Mouse (Mus musculus) intestine, embryonic 16.5 days (tissue): ENCODE measurements around the gene Spdya. TPM values are rescaled to one million over a fixed set of nuclear protein-coding genes. Genes with fewer than 3 reads are reported as not detected.
A peak's percentile ranks its signal among the peaks of the same experiment; 100 is the strongest.
"Not testable (repeated sequence)": the region's sequence is repeated elsewhere in the genome, so short reads cannot be mapped to it uniquely, and the experiment has no call there.

Experiments used
- ATAC-seq: fragments of 200-750 bp; cut with Nextera tagmentation; 2 replicates; pipeline ENCODE4 v1.8.0; 2017; ENCODE audit warnings: moderate TSS enrichment, moderate library complexity
- H3K27ac ChIP-seq: fragments of 300-500 bp; sonication (generic); 2 replicates; pipeline ENCODE4 v1.5.1; 2014; ENCODE audit warnings: mild to moderate bottlenecking, low read length
- H3K27me3 ChIP-seq: fragments of 300-500 bp; sonication (generic); replicated peaks from 2 replicates; pipeline ENCODE4 v1.6.1; 2014; ENCODE audit warnings: low read length, control low read depth, mixed read lengths; ENCODE audit not compliant: control insufficient read depth, insufficient read depth
- H3K36me3 ChIP-seq: fragments of 300-500 bp; sonication (generic); 2 replicates; pipeline ENCODE4 v1.6.1; 2014; ENCODE audit warnings: low read length, control low read depth; ENCODE audit not compliant: control insufficient read depth, insufficient read depth
- H3K4me1 ChIP-seq: fragments of 300-500 bp; sonication (generic); 2 replicates; pipeline ENCODE4 v1.6.1; 2014; ENCODE audit warnings: low read length, control low read depth, mixed read lengths; ENCODE audit not compliant: control insufficient read depth, insufficient read depth
- H3K4me2 ChIP-seq: fragments of 300-500 bp; sonication (generic); 2 replicates; pipeline ENCODE4 v1.6.1; 2014; ENCODE audit warnings: low read depth, low read length, control low read depth
- H3K4me3 ChIP-seq: fragments of 300-500 bp; sonication (generic); 2 replicates; pipeline ENCODE4 v1.5.1; 2014; ENCODE audit warnings: mild to moderate bottlenecking, low read length
- H3K9ac ChIP-seq: fragments of 300-500 bp; sonication (generic); 2 replicates; pipeline ENCODE4 v1.6.1; 2014; ENCODE audit warnings: low read depth, low read length
- H3K9me3 ChIP-seq: fragments of 300-500 bp; sonication (generic); 2 replicates; pipeline ENCODE4 v1.6.1; 2016; ENCODE audit warnings: low read length, control low read depth; ENCODE audit not compliant: control insufficient read depth
- WGBS: fragments of 180-500 bp; shearing (Covaris S2); extraction: QIAGEN DNeasy Blood & Tissue Kit; methylation state at CpG from one replicate; pipeline ENCODE4 v1.1.7; 2014; 5-methylcytosine and 5-hydroxymethylcytosine counted together
- polyA plus RNA-seq: library from polyadenylated mRNA; unstranded; fragments of >200 nt; fragmentation: Nextera tagmentation; extraction: Ambion mirVana; gene quantifications from 2 replicates; pipeline ENCODE4 v1.2.1, GENCODE M21; 2015

Spdya gene
- polyA plus RNA-seq, 1 experiment from 2014 or later: 0.45 TPM

DNA sequence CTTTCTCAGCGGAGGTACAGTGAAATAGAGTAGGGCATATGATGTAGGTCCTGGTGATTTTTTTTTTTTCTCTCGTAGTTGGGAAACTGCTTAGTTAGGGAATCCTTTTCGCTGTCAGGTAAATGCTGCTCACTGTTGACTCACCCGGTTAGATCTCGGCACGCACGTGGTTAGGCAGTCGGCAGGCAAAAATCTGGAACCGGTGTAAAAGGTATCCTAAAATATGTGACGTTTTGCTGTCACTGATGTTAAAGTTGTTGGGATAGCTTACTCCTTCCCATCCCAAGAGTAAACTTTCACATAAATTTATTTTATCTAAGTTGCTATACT is 65.1 kb downstream of the Spdya start:
- Histone ChIP-seq H3K4me3 (peak overlapping the region; percentile 100), H3K36me3 (no peaks in the 10 kb centered on the region), H3K9ac (peak overlapping the region; percentile 97), H3K27me3 (no peaks in the 10 kb centered on the region), H3K4me2 (peak overlapping the region; percentile 67), H3K27ac (no peak overlapping the region), H3K4me1 (peaks cover 2% of the 10 kb centered on the region), H3K9me3 (no peaks in the 10 kb centered on the region)
- WGBS: 0% methylated on average over 10 of the region's 10 CpGs
- no peak for ATAC-seq

DNA sequence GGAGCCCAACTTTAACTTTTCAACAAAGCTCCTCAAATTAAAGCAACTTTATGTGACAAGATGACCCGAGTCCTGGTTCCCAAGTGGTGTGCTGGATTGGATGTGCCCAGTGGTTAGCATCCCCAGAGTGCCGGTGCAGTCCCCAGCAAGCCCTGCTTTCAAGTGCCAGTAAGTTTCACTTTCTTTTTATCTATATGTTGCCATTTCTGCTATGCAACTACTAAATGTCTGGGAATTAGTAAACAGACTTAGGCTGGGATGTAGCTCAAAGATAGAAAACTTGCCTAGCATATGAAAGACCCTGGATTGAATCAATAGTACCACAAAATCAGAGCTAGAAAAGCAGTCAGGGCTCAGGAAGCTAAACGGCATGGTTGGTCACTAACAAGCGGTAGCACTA is 66.1 kb downstream of the Spdya start:
- Histone ChIP-seq H3K36me3 (no peaks in the 10 kb centered on the region), H3K9me3 (no peaks in the 10 kb centered on the region), H3K9ac (no peak overlapping the region), H3K27me3 (no peaks in the 10 kb centered on the region), H3K4me1 (peaks cover 2% of the 10 kb centered on the region), H3K27ac (no peak overlapping the region), H3K4me3 (peak overlapping the region; percentile 100), H3K4me2 (peak overlapping the region; percentile 67)
- 68% methylated on average over 4 of the region's 4 CpGs for WGBS
- no peak for ATAC-seq

DNA sequence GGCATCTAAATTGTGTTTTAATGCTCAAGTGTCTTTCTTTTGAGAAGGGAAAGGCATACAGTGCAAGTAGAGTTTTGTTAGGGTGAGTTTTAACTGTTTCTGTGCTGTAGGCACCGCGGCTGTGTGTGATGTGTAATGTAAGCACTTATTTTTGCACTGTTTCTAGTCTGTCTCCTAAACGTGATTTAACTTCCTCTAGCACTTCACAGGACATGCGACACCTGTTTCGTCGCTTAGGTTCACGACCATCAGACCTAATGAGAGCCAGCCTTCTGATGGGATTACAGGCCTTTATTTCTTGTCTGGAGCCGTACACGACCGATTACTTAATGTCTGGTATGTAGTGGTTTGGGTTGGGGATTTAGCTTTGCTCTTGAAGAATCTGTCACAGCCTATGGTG is 79.9 kb downstream of the Spdya start:
- Histone ChIP-seq H3K27ac (no peak overlapping the region), H3K4me2 (no peak overlapping the region), H3K27me3 (no peaks in the 10 kb centered on the region), H3K9ac (no peak overlapping the region), H3K4me1 (no peaks in the 10 kb centered on the region), H3K9me3 (no peaks in the 10 kb centered on the region), H3K36me3 (peaks cover 20% of the 10 kb centered on the region), H3K4me3 (no peak overlapping the region)
- WGBS: 84% methylated on average over 10 of the region's 10 CpGs
- ATAC-seq: no peak

DNA sequence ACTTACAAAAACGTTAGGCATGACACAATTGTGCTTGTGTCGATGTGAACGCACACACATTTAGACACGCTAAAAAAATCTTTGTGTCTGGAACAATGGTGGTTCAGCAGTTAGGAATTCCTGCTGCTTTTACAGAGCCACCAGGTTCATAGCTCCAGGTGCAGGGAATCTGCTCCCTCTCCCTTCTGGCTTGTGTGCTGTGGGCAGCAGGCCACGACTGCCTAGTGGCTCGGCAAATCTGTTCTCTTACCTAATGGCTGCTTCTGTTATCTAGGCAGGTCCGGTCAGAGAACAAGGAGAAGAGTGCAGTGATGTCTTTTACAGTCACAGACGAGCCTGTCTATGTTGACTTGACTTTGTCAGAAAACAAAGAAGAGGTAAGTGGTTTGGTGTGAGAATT is 81.5 kb downstream of the Spdya start:
- Histone ChIP-seq H3K4me1 (no peaks in the 10 kb centered on the region), H3K9ac (no peak overlapping the region), H3K4me2 (no peak overlapping the region), H3K27ac (no peak overlapping the region), H3K9me3 (no peaks in the 10 kb centered on the region), H3K36me3 (peaks cover 18% of the 10 kb centered on the region), H3K4me3 (no peak overlapping the region), H3K27me3 (no peaks in the 10 kb centered on the region)
- ATAC-seq: no peak
- 90% methylated on average over 8 of the region's 8 CpGs for WGBS

DNA sequence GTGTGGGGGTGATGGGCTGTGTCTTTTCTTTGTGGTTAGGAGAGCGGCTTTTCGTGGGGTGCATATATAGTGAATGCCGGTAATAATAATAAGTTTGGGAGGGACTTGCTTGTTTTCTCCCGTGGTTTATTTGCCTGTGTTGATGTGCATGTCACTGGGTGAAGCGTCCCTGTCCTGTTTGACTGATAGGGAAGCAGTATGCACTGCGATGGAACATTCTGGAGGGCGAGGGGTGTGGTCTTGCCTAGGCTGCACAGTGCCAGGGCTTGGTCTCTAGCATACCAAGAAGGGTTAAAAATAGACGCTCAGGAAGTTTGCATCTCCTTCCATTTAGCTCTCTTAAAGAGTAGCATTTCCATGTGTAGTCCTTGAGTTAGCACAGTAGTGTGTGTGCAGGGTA is 84.9 kb downstream of the Spdya start:
- Histone ChIP-seq H3K27ac (no peak overlapping the region), H3K9me3 (no peaks in the 10 kb centered on the region), H3K4me1 (no peaks in the 10 kb centered on the region), H3K9ac (no peak overlapping the region), H3K36me3 (peaks cover 26% of the 10 kb centered on the region), H3K27me3 (no peaks in the 10 kb centered on the region), H3K4me2 (no peak overlapping the region), H3K4me3 (no peak overlapping the region)
- 91% methylated on average over 8 of the region's 8 CpGs for WGBS
- ATAC-seq: no peak

DNA sequence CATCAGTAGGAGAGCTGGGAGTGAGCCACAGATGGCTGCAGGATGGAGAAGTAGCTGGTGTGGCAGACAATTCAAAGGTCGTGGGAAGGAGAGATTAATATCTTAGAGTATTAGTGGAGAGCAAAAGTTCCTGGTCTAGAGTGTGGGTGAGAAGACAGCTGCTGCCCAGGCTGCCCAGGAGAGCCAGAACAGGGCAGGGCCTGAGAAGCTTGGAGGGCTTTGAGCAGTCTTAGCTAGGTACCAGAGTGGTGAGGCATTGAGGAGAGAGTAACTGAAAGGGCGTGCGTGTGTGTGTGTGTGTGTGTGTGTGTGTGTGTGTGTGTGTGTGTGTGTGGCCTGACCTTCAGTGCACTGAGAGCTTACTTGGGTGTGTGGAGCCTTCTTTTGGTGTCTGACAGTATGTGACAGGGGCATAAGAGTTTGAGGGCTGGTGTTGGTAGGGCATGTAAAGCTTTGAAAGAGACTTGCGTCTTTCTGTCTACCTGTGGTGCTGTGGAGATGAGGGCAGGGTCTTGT is 85.9 kb downstream of the Spdya start:
- 92% methylated on average over 4 of the region's 4 CpGs for WGBS
- peaks cover 26% of the 10 kb centered on the region for H3K36me3 ChIP-seq

DNA sequence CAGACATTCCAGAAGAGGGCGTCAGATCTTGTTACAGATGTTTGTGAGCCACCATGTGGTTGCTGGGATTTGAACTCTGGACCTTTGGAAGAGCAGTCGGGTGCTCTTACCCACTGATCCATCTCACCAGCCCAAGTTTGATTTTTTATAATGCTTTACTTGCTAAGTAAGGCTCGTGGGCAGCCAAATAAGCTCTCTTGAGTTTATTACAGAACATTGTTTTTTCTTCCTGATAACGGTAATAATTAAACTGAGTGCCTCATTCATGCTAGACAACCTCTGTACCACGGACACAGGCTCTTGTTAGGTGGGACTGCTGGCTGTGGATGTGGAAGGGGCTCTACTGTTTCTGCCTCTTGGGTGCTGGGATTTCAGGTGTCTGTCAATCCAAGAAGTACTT is 87.2 kb downstream of the Spdya start:
- 0 out of 2 replicates have a peak, but pooled peaks have one; percentile 47 for ATAC-seq
- H3K9me3 ChIP-seq, H3K4me3 ChIP-seq, H3K9ac ChIP-seq, H3K27me3 ChIP-seq, H3K4me2 ChIP-seq, H3K27ac ChIP-seq, H3K4me1 ChIP-seq: not testable (repeated sequence)
- H3K36me3 ChIP-seq: peaks cover 21% of the 10 kb centered on the region
- WGBS: 54% methylated on average over 5 of the region's 5 CpGs

More for the DNA sequence above, 85.9 kb downstream of the Spdya start:
- Histone ChIP-seq H3K4me2 (no peak overlapping the region), H3K4me3 (no peak overlapping the region), H3K4me1 (no peaks in the 10 kb centered on the region), H3K27ac (no peak overlapping the region), H3K27me3 (no peaks in the 10 kb centered on the region), H3K9ac (no peak overlapping the region), H3K9me3 (no peaks in the 10 kb centered on the region)
- peak; percentile 53; the same call in 1 of the 2 replicates for ATAC-seq

Other genes starting within 250 kb of the Spdya start
- gene Emilin2, start 240.1 kb upstream of the Spdya start, polyA plus RNA-seq: 1.7 and 2.4 TPM in 2 replicates
- gene Gm4707, start 92.1 kb upstream of the Spdya start, polyA plus RNA-seq: 1.2 and 1.8 TPM in 2 replicates
- gene Smchd1, start 76.7 kb upstream of the Spdya start, polyA plus RNA-seq: 30.5 and 35.0 TPM in 2 replicates
- gene Ndc80, start 25.2 kb upstream of the Spdya start, polyA plus RNA-seq: 30.4 and 33.7 TPM in 2 replicates
- gene Wdr43, start 63.8 kb downstream of the Spdya start, polyA plus RNA-seq: 60.0 and 65.2 TPM in 2 replicates
- gene Togaram2, start 121.2 kb downstream of the Spdya start, polyA plus RNA-seq: 0.27 and 0.45 TPM in 2 replicates
- not detected in 2 replicates for gene Pcare, start 200.8 kb downstream of the Spdya start, polyA plus RNA-seq
- 1.9 and 2.7 TPM in 2 replicates for gene Clip4, start 216.4 kb downstream of the Spdya start, polyA plus RNA-seq